Mouse (Mus musculus): ENCODE results near the gene Caskin1. TPM values are rescaled to one million over a fixed set of nuclear protein-coding genes. Genes with fewer than 3 reads are reported as not detected.

The Caskin1 gene
- polyA plus RNA-seq, 1 experiment from 2014 or later = 45.7 TPM

GRCm38 (mm10) chr17:24469910-24470602 is 18.3 kb upstream of the Caskin1 start, which contains the start of the genes E4f1 and Pgp:
Gene E4f1 (minus strand): TSS chr17:24470313.
Gene Pgp (plus strand): TSS chr17:24470392.
- Histone ChIP-seq H3K4me1 (replicated peaks; ENCODE audit: control insufficient read depth, insufficient read depth, low read length) (peaks cover 20% of the 10 kb centered on the region), H3K9me3 (ENCODE audit: control insufficient read depth, low read length) (no peaks in the 10 kb centered on the region), H3K4me3 (replicated peaks; ENCODE audit: low read length) (peak within 1 kb of the TSS; percentile 94), H3K36me3 (replicated peaks; ENCODE audit: control insufficient read depth, insufficient read depth) (peaks cover 30% of the 10 kb centered on the region), H3K27me3 (ENCODE audit: control insufficient read depth, insufficient read depth, low read length) (no peaks in the 10 kb centered on the region), H3K9ac (peak within 1 kb of the TSS; percentile 92), H3K27ac (peak within 1 kb of the TSS; percentile 84), H3K4me2 (replicated peaks) (peak within 1 kb of the TSS; percentile 99)
- WGBS = under 1% methylated on average over 71 of the region's 75 CpGs
- ATAC-seq (ENCODE audit: low FRiP score) = peak; percentile 98
- DNase-seq (ENCODE audit: low spot score) = peak; percentile 100

GRCm38 (mm10) chr17:24470701-24471527 is 17.5 kb upstream of the Caskin1 start:
- WGBS = 1% methylated on average over 68 of the region's 68 CpGs
- DNase-seq (ENCODE audit: low spot score) (no peak), ATAC-seq (ENCODE audit: low FRiP score) (peak; percentile 21)
- Histone ChIP-seq H3K4me1 (replicated peaks; ENCODE audit: control insufficient read depth, insufficient read depth, low read length) (peaks cover 20% of the 10 kb centered on the region), H3K36me3 (replicated peaks; ENCODE audit: control insufficient read depth, insufficient read depth) (peaks cover 38% of the 10 kb centered on the region), H3K9me3 (ENCODE audit: control insufficient read depth, low read length) (no peaks in the 10 kb centered on the region), H3K4me3 (replicated peaks; ENCODE audit: low read length) (peak overlapping the region; percentile 94), H3K4me2 (replicated peaks) (peak overlapping the region; percentile 99), H3K27me3 (ENCODE audit: control insufficient read depth, insufficient read depth, low read length) (no peaks in the 10 kb centered on the region), H3K9ac (peak overlapping the region; percentile 92), H3K27ac (peak overlapping the region; percentile 84)

GRCm38 (mm10) chr17:24472512-24472911 is 15.9 kb upstream of the Caskin1 start:
- peaks cover 20% of the 10 kb centered on the region for H3K4me1 ChIP-seq (replicated peaks; ENCODE audit: control insufficient read depth, insufficient read depth, low read length)
- no peaks in the 10 kb centered on the region for H3K27me3 ChIP-seq (ENCODE audit: control insufficient read depth, insufficient read depth, low read length)
- peak overlapping the region; percentile 94 for H3K4me3 ChIP-seq (replicated peaks; ENCODE audit: low read length)
- peak overlapping the region; percentile 99 for H3K4me2 ChIP-seq (replicated peaks)
- ATAC-seq (ENCODE audit: low FRiP score) (no peak), DNase-seq (ENCODE audit: low spot score) (no peak)
- peaks cover 52% of the 10 kb centered on the region for H3K36me3 ChIP-seq (replicated peaks; ENCODE audit: control insufficient read depth, insufficient read depth)
- WGBS = 86% methylated on average over 4 of the region's 4 CpGs
- no peak overlapping the region for H3K9ac ChIP-seq
- no peaks in the 10 kb centered on the region for H3K9me3 ChIP-seq (ENCODE audit: control insufficient read depth, low read length)
- no peak overlapping the region for H3K27ac ChIP-seq

GRCm38 (mm10) chr17:24473612-24474275 is 14.7 kb upstream of the Caskin1 start, which contains the start of gene Bricd5:
Gene Bricd5 (plus strand): TSS chr17:24473884.
- Histone ChIP-seq H3K9me3 (ENCODE audit: control insufficient read depth, low read length) (no peaks in the 10 kb centered on the region), H3K4me3 (replicated peaks; ENCODE audit: low read length) (no peak within 1 kb of the TSS), H3K4me2 (replicated peaks) (peak within 1 kb of the TSS; percentile 99; the same call in 1 of the 2 replicates), H3K36me3 (replicated peaks; ENCODE audit: control insufficient read depth, insufficient read depth) (peaks cover 52% of the 10 kb centered on the region), H3K27me3 (ENCODE audit: control insufficient read depth, insufficient read depth, low read length) (no peaks in the 10 kb centered on the region), H3K9ac (no peak within 1 kb of the TSS), H3K4me1 (replicated peaks; ENCODE audit: control insufficient read depth, insufficient read depth, low read length) (peaks cover 20% of the 10 kb centered on the region), H3K27ac (no peak within 1 kb of the TSS)
- 75% methylated on average over 6 of the region's 6 CpGs for WGBS
- ATAC-seq (ENCODE audit: low FRiP score) (no peak), DNase-seq (ENCODE audit: low spot score) (no peak)

GRCm38 (mm10) chr17:24474557-24474956 is 13.8 kb upstream of the Caskin1 start:
- H3K27ac ChIP-seq = no peak overlapping the region
- H3K27me3 ChIP-seq (ENCODE audit: control insufficient read depth, insufficient read depth, low read length) = no peaks in the 10 kb centered on the region
- ATAC-seq (ENCODE audit: low FRiP score) (no peak), DNase-seq (ENCODE audit: low spot score) (no peak)
- no peak overlapping the region for H3K4me3 ChIP-seq (replicated peaks; ENCODE audit: low read length)
- peaks cover 20% of the 10 kb centered on the region for H3K4me1 ChIP-seq (replicated peaks; ENCODE audit: control insufficient read depth, insufficient read depth, low read length)
- H3K9me3 ChIP-seq (ENCODE audit: control insufficient read depth, low read length) = no peaks in the 10 kb centered on the region
- H3K4me2 ChIP-seq (replicated peaks) = no peak overlapping the region
- whole genome bisulfite sequencing = 93% methylated on average over 5 of the region's 5 CpGs
- H3K9ac ChIP-seq = no peak overlapping the region
- H3K36me3 ChIP-seq (replicated peaks; ENCODE audit: control insufficient read depth, insufficient read depth) = peaks cover 52% of the 10 kb centered on the region

- peaks cover 52% of the 10 kb centered on the region for H3K36me3 ChIP-seq (replicated peaks; ENCODE audit: control insufficient read depth, insufficient read depth)
- H3K9ac ChIP-seq = no peak overlapping the region
- H3K27me3 ChIP-seq (ENCODE audit: control insufficient read depth, insufficient read depth, low read length) = no peaks in the 10 kb centered on the region
- DNase-seq (ENCODE audit: low spot score) = no peak
- H3K9me3 ChIP-seq (ENCODE audit: control insufficient read depth, low read length) = no peaks in the 10 kb centered on the region
- H3K27ac ChIP-seq = no peak overlapping the region
- WGBS = 92% methylated on average over 6 of the region's 6 CpGs
- no peak overlapping the region for H3K4me2 ChIP-seq (replicated peaks)
- peaks cover 20% of the 10 kb centered on the region for H3K4me1 ChIP-seq (replicated peaks; ENCODE audit: control insufficient read depth, insufficient read depth, low read length)
- ATAC-seq (ENCODE audit: low FRiP score) = no peak
- no peak overlapping the region for H3K4me3 ChIP-seq (replicated peaks; ENCODE audit: low read length)
Measured at GRCm38 (mm10) chr17:24475586-24475985, 12.8 kb upstream of the Caskin1 start.

GRCm38 (mm10) chr17:24476022-24476776 is 12.2 kb upstream of the Caskin1 start:
- H3K9me3 ChIP-seq (ENCODE audit: control insufficient read depth, low read length) = no peaks in the 10 kb centered on the region
- no peak overlapping the region for H3K4me2 ChIP-seq (replicated peaks)
- H3K27me3 ChIP-seq (ENCODE audit: control insufficient read depth, insufficient read depth, low read length) = no peaks in the 10 kb centered on the region
- no peak overlapping the region for H3K9ac ChIP-seq
- no peak overlapping the region for H3K27ac ChIP-seq
- peaks cover 16% of the 10 kb centered on the region for H3K4me1 ChIP-seq (replicated peaks; ENCODE audit: control insufficient read depth, insufficient read depth, low read length)
- no peak for ATAC-seq (ENCODE audit: low FRiP score)
- no peak for DNase-seq (ENCODE audit: low spot score)
- H3K36me3 ChIP-seq (replicated peaks; ENCODE audit: control insufficient read depth, insufficient read depth) = peaks cover 52% of the 10 kb centered on the region
- 92% methylated on average over 10 of the region's 10 CpGs for WGBS
- no peak overlapping the region for H3K4me3 ChIP-seq (replicated peaks; ENCODE audit: low read length)

- 0 out of 2 replicates have a peak overlapping the region, but pooled peaks have one; percentile 80 for H3K9ac ChIP-seq
- DNase-seq (ENCODE audit: low spot score) (no peak), ATAC-seq (ENCODE audit: low FRiP score) (no peak)
- no peak overlapping the region for H3K27ac ChIP-seq
- no peak overlapping the region for H3K4me3 ChIP-seq (replicated peaks; ENCODE audit: low read length)
- no peaks in the 10 kb centered on the region for H3K9me3 ChIP-seq (ENCODE audit: control insufficient read depth, low read length)
- 95% methylated on average over 20 of the region's 20 CpGs for WGBS
- peaks cover 50% of the 10 kb centered on the region for H3K36me3 ChIP-seq (replicated peaks; ENCODE audit: control insufficient read depth, insufficient read depth)
- H3K27me3 ChIP-seq (ENCODE audit: control insufficient read depth, insufficient read depth, low read length) = no peaks in the 10 kb centered on the region
- H3K4me2 ChIP-seq (replicated peaks) = peak overlapping the region; percentile 65; the same call in 1 of the 2 replicates
- peaks cover 5% of the 10 kb centered on the region for H3K4me1 ChIP-seq (replicated peaks; ENCODE audit: control insufficient read depth, insufficient read depth, low read length)
Measured at GRCm38 (mm10) chr17:24477053-24477984, 11.1 kb upstream of the Caskin1 start.
